Mouse (Mus musculus) retina, postnatal 1 day (tissue): ENCODE results near the gene Gas2l3.

Source experiments
- DNase-seq: peaks from one replicate; pipeline ENCODE4 v3.0.0-alpha.2; 2012

Gene Gas2l3

DNA sequence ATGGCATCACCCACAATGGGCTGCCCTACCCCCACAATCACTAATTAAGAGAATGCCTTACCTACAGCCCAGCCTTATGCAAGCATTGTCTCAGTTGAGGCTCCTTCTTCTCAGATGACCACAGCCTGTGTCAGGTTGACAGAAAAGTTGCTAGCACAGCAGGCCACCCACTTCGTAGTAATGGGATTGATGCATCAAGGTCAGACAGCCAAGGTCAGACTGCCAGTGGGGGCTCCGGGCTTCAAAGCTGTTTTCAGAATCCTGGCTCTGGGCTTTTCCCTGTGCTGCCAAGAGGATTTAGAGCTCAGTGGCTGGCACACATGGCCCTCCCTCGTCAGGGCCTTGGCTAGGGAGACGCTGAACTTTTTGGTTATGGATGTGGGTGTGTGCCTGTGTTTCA is 51.1 kb downstream of the Gas2l3 start:
- DNase-seq, result peak; percentile 55

DNA sequence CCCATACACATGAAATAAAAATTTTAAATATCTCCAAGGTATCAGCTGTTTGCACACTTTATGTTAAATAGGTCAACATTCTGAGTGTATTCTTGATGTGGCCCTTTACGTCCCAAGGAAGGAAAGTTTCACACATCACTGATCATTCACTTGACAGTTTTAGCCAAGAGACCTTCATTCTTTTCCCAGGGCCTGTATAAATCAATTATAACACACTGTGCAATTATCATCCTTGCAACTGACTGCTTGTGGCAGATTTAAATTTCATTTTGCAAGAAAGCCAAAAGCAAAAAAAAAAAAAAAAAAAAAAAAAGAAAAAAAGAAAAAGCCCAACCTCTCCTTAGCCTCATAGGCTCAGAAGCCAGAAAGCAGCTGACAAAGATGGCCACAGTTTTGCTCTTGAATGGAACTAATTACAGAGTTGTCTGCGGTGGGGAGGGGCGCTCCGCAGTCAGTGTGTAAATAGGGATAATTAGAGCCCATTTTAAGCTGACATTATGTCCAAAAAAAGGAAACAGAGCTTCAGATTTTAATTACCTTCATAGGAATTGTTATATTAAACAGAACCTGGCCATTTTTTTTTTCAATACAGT is 52.1 kb downstream of the Gas2l3 start:
- DNase-seq, result peak; percentile 80

DNA sequence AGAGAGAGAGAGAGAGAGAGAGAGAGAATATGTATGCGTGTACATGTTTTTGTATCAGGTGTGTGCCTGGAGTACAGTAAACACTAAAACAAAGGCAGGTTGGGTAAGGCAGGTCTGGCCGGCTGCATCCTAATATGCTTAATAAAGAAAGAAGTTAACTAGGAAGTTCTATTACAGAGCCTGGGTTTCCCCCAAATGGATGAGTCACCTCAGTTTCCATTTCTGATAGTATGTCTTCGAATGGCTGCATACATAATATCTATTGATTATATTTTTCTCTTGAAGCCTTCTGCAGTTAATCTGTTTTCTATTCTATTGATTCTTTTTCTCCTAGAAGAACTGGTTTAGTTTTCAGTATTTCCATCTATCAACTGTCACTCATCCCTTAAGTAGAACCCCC is 57.3 kb downstream of the Gas2l3 start:
- no peak for DNase-seq

DNA sequence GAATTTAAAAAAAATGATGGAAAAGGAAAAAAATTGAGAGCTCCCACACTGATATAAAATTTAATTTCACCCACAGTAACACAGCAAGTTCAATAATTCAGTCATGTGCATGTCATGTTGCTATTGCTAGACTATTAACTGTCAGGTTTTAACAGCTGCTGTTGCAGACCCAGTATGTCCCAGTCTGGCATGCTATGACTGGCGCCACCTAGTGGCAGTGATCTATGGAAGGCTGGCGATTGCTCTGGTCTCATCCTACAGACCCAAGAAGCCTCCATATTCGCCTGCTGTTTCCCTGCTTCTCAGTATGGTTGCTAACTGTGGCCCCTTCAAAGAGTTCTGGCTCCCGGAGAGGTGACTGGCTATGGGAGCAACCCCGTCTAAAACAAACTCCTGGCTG is 60.3 kb downstream of the Gas2l3 start:
- DNase-seq, result peak; percentile 85

DNA sequence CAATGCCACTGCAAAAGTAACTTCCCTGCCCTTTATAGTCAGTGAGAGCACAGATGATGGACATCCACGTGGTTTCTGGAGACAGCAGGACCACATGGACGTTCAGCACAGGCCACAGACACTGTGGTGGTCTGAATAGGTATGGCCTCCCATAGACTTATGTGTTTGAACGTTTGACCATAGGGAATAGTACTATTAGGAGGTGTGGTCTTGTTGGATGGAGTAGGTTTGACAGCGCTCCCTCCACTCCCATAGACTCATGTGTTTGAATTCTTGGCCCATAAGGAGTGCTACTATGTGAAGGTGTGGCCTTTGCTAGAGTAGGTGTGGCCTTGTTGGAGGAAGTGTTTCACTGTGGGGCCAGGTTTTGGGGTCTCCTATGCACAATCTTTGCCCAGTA is 66.0 kb downstream of the Gas2l3 start:
- DNase-seq, result no peak

DNA sequence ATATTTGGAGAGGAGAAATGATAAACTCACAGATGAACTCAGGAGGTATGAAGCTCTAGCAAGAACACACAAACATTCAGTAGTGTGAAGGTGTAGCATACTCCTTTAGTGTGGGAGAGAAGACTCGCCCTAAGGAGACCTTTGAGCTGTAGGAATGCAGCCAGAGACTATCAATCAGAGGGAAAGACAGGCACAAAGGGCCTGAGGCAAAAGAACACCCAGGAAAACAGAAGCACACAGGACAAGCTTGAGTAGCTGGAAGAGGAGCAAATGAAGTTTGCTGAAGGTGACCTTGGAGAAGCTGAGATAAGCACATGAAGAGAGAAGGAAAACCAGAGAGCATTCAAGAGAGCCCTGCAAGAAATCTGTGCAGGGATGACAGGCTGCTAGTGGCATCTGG is 73.7 kb downstream of the Gas2l3 start:
- DNase-seq, result no peak

DNA sequence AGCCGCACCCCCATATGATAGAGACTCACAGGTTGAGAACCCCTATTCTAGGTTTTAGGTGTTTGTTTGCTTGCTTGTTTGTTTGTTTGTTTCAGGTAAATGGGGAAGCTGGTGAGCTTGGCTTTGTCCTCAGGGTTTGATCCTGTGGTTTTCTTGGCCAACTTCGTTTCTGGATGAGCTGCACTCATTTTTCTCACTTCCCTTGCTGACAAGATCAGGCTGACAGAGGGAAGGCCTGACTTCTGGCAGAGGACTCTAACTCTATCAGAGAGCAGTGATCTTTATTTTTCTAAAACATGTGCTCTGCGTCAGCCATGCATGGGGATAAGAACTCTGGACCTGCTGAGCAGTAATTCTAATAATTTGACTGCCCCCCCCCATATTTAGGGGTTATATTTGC is 84.8 kb downstream of the Gas2l3 start:
- no peak for DNase-seq
